Mouse (Mus musculus) adrenal gland, adult 18-20 months (tissue): ENCODE results near the gene Marc1. TPM values are rescaled to one million over a fixed set of nuclear protein-coding genes. Genes with fewer than 3 reads are reported as not detected.
A peak's percentile ranks its signal among the peaks of the same experiment; 100 is the strongest.

Experiments
- DNase-seq, 2 experiments: peaks; one replicate each; pipeline ENCODE4 v3.0.0; 2021 to 2022; ENCODE audit warnings: low spot score in 2 of 2
- long read RNA-seq, 2 experiments: library from polyadenylated mRNA; stranded (forward); transcript quantifications; one replicate each; pipeline ENCODE4 v2.0.0; 2021
- total RNA-seq, 2 experiments: library from RNA; stranded (reverse); gene quantifications; 1 replicate in 1 of 2; 2 replicates in 1 of 2; pipeline ENCODE4 v1.2.3; 2021

The Marc1 gene
- total RNA-seq: 10 to 100 TPM in 1 of 2 experiments, 1 to 10 TPM in 1; 6.1 to 19.0 TPM
- long read RNA-seq, experiment 1, transcript Marc1-201 (7 exons, 2,039 nt): major isoform, 17 of 19 reads
- long read RNA-seq, experiment 1, partial matches to known transcripts: 1 of 19 reads
- long read RNA-seq, experiment 1, other reads (novel, unspliced or antisense): 1 of 19 reads
- long read RNA-seq, experiment 2, transcript Marc1-201 (7 exons, 2,039 nt): major isoform, 10 of 10 reads
- long read RNA-seq, experiment 2, partial matches to known transcripts: 0 of 10 reads
- long read RNA-seq, experiment 2, other reads (novel, unspliced or antisense): 0 of 10 reads

- no peak for DNase-seq
Measured at GRCm38 (mm10) chr1:184810780-184811575, at the start of gene Marc1. TSS of gene Marc1 (minus strand) at chr1:184811313.

GRCm38 (mm10) chr1:184860276-184860675 lies 49.2 kb upstream of the Marc1 start:
- no peak for DNase-seq

GRCm38 (mm10) chr1:184858253-184858652 lies 47.1 kb upstream of the Marc1 start:
- no peak for DNase-seq

- DNase-seq: no peak
Measured at GRCm38 (mm10) chr1:184857216-184857615, 46.1 kb upstream of the Marc1 start.

- no peak for DNase-seq
Measured at GRCm38 (mm10) chr1:184853922-184854321, 42.8 kb upstream of the Marc1 start.

GRCm38 (mm10) chr1:184853339-184853738 lies 42.2 kb upstream of the Marc1 start:
- peak; percentile 67 to 69 for DNase-seq

- peak; percentile 53 to 72 for DNase-seq
Measured at GRCm38 (mm10) chr1:184851741-184852618, 40.9 kb upstream of the Marc1 start.

GRCm38 (mm10) chr1:184851166-184851565 lies 40.1 kb upstream of the Marc1 start:
- DNase-seq: no peak

GRCm38 (mm10) chr1:184846973-184847372 lies 35.9 kb upstream of the Marc1 start:
- no peak for DNase-seq

- no peak for DNase-seq
Measured at GRCm38 (mm10) chr1:184846092-184846750, 35.1 kb upstream of the Marc1 start, which contains the start of gene Marc2. TSS of gene Marc2 (minus strand) at chr1:184846451.

- DNase-seq: peak; percentile 91 to 95
Measured at GRCm38 (mm10) chr1:184845111-184846071, 34.3 kb upstream of the Marc1 start.

- no peak for DNase-seq
Measured at GRCm38 (mm10) chr1:184844326-184845066, 33.4 kb upstream of the Marc1 start.

GRCm38 (mm10) chr1:184837649-184838048 lies 26.5 kb upstream of the Marc1 start:
- DNase-seq: no peak

GRCm38 (mm10) chr1:184836350-184836749 lies 25.2 kb upstream of the Marc1 start:
- DNase-seq: no peak

- DNase-seq: no peak
Measured at GRCm38 (mm10) chr1:184833499-184833898, 22.4 kb upstream of the Marc1 start.

GRCm38 (mm10) chr1:184832211-184832610 lies 21.1 kb upstream of the Marc1 start:
- no peak for DNase-seq

GRCm38 (mm10) chr1:184829897-184830296 lies 18.8 kb upstream of the Marc1 start:
- DNase-seq: no peak

- DNase-seq: no peak
Measured at GRCm38 (mm10) chr1:184827175-184827701, 16.1 kb upstream of the Marc1 start.
